Mouse (Mus musculus) testis, adult 2 months (tissue): Measurements from ENCODE around the gene Atxn2.

Experiments
- CTCF ChIP-seq: fragments of 200-500 bp; IDR thresholded peaks from 2 replicates; pipeline ENCODE4 v1.5.1; 2012; ENCODE audit warnings: low read depth, mild to moderate bottlenecking, inconsistent platforms, low read length, moderate library complexity; ENCODE audit not compliant: control insufficient read depth, insufficient read depth, insufficient replicate concordance
- POLR2A ChIP-seq: fragments of 200-500 bp; IDR thresholded peaks from 2 replicates; pipeline ENCODE4 v1.6.1; 2012; ENCODE audit warnings: low read depth, mild to moderate bottlenecking, inconsistent platforms, low read length, moderate library complexity; ENCODE audit not compliant: control insufficient read depth

DNA sequence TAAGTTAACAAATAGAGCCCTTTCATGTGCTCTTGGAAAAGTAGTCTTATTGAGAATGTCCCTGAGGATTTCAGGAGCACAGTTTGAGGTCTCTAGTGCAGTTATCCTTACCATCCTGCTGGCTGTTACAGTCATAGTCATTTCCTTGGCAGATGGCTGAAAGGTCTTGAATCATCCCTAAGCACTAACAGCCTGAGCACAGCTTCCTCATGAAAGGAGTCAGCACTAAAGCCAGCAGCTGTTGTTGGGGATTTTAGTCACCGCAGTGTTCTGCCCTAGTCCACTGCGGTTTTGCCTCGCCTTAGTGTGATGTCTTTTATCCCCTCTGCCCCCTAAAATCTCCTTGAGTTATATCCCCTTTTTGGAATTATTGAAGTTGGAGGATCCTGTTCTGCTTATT, 96.0 kb downstream of the Atxn2 start:
- TF ChIP-seq CTCF: no peak
- no peak for TF ChIP-seq POLR2A
